Mouse (Mus musculus): ENCODE measurements around the gene Lipa.

GRCm38 (mm10) chr19:34496353-34496752 lies 30.9 kb downstream of the Lipa start:
- TF ChIP-seq MYOG (IDR thresholded peaks at IDR 0.05; ENCODE audit: control insufficient read depth, extremely low read depth, insufficient read length) (no peak), CTCF (IDR thresholded peaks at IDR 0.05; ENCODE audit: control insufficient read depth, insufficient read depth, insufficient read length) (no peak), MAX (IDR thresholded peaks at IDR 0.05) (no peak), USF1 (IDR thresholded peaks at IDR 0.05; ENCODE audit: low read depth) (no peak), MYOD1 (IDR thresholded peaks at IDR 0.05; ENCODE audit: control insufficient read depth, insufficient read length, low read depth) (no peak)
